Mouse (Mus musculus) heart, embryonic 12.5 days (tissue): Measurements from ENCODE around the gene Uevld. TPM values are rescaled to one million over a fixed set of nuclear protein-coding genes. Genes with fewer than 3 reads are reported as not detected.
A peak's percentile ranks its signal among the peaks of the same experiment; 100 is the strongest.

Experiments
- ATAC-seq: fragments of 200-750 bp; cut with Nextera tagmentation; 2 replicates; pipeline ENCODE4 v1.8.0; 2017; ENCODE audit warnings: moderate TSS enrichment, moderate library complexity; ENCODE audit not compliant: insufficient number of reproducible peaks, low FRiP score
- H3K27ac ChIP-seq: fragments of 300-500 bp; sonication (generic); 2 replicates; pipeline ENCODE4 v1.5.1; 2016; ENCODE audit warnings: mild to moderate bottlenecking, moderate library complexity; ENCODE audit not compliant: poor library complexity, severe bottlenecking
- H3K27me3 ChIP-seq: fragments of 300-500 bp; sonication (generic); replicated peaks from 2 replicates; pipeline ENCODE4 v1.6.1; 2016; ENCODE audit warnings: mild to moderate bottlenecking, moderate library complexity
- H3K36me3 ChIP-seq: fragments of 300-500 bp; sonication (generic); 2 replicates; pipeline ENCODE4 v1.6.1; 2016; ENCODE audit warnings: mild to moderate bottlenecking, moderate library complexity
- H3K4me1 ChIP-seq: fragments of 300-500 bp; sonication (generic); replicated peaks from 2 replicates; pipeline ENCODE4 v1.6.1; 2016; ENCODE audit warnings: mild to moderate bottlenecking
- H3K4me2 ChIP-seq: fragments of 300-500 bp; sonication (generic); 2 replicates; pipeline ENCODE4 v1.6.1; 2016; ENCODE audit warnings: mild to moderate bottlenecking, moderate library complexity
- H3K4me3 ChIP-seq: fragments of 300-500 bp; sonication (generic); 2 replicates; pipeline ENCODE4 v1.5.1; 2016; ENCODE audit warnings: mild to moderate bottlenecking
- H3K9ac ChIP-seq: fragments of 300-500 bp; sonication (generic); 2 replicates; pipeline ENCODE4 v1.6.1; 2016; ENCODE audit warnings: mild to moderate bottlenecking, moderate library complexity
- H3K9me3 ChIP-seq: fragments of 300-500 bp; sonication (generic); replicated peaks from 2 replicates; pipeline ENCODE4 v1.6.1; 2016; ENCODE audit warnings: mild to moderate bottlenecking, moderate library complexity
- WGBS: fragments of 180-500 bp; shearing (Covaris S2); methylation state at CpG from one replicate; pipeline ENCODE4 v1.1.7; 2016; 5-methylcytosine and 5-hydroxymethylcytosine counted together
- polyA plus RNA-seq: library from polyadenylated mRNA; unstranded; fragments of >200 nt; fragmentation: Nextera tagmentation; extraction: Ambion mirVana; gene quantifications from 2 replicates; pipeline ENCODE4 v1.2.1, GENCODE M21; 2016

Uevld gene
- polyA plus RNA-seq, result 10.0 TPM in 2 replicates

GRCm38 (mm10) chr7:46957831-46958691, at the start of gene Uevld:
Uevld (minus strand) TSS chr7:46958527.
- peak; percentile 91 for ATAC-seq
- H3K9me3 ChIP-seq, result no peaks in the 10 kb centered on the region
- peaks cover 25% of the 10 kb centered on the region for H3K4me1 ChIP-seq
- H3K36me3 ChIP-seq, result peaks cover 27% of the 10 kb centered on the region
- 1% methylated on average over 51 of the region's 51 CpGs for WGBS
- peak within 1 kb of the TSS; percentile 91 for H3K4me2 ChIP-seq
- H3K9ac ChIP-seq, result peak within 1 kb of the TSS; percentile 92
- H3K27me3 ChIP-seq, result 0 out of 2 replicates have a peak, but pooled peaks cover 3% of the 10 kb centered on the region
- peak within 1 kb of the TSS; percentile 54; the same call in 1 of the 2 replicates for H3K27ac ChIP-seq
- peak within 1 kb of the TSS; percentile 90 for H3K4me3 ChIP-seq

- Histone ChIP-seq H3K27ac (peak overlapping the region; percentile 87), H3K9ac (peak overlapping the region; percentile 75), H3K4me1 (peaks cover 37% of the 10 kb centered on the region), H3K27me3 (no peaks in the 10 kb centered on the region), H3K4me3 (peak overlapping the region; percentile 68), H3K9me3 (no peaks in the 10 kb centered on the region), H3K36me3 (no peaks in the 10 kb centered on the region), H3K4me2 (peak overlapping the region; percentile 88)
- peak; percentile 71 for ATAC-seq
- WGBS, result under 1% methylated on average over 25 of the region's 25 CpGs
Observed at GRCm38 (mm10) chr7:47007818-47008167, 49.5 kb upstream of the Uevld start.

GRCm38 (mm10) chr7:47007109-47007780, 48.9 kb upstream of the Uevld start:
- Histone ChIP-seq H3K4me1 (peaks cover 41% of the 10 kb centered on the region), H3K9ac (peak overlapping the region; percentile 75), H3K4me3 (peak overlapping the region; percentile 68), H3K4me2 (peak overlapping the region; percentile 88), H3K27ac (peak overlapping the region; percentile 87), H3K27me3 (no peaks in the 10 kb centered on the region), H3K9me3 (no peaks in the 10 kb centered on the region), H3K36me3 (no peaks in the 10 kb centered on the region)
- WGBS, result 20% methylated on average over 21 of the region's 21 CpGs
- no peak for ATAC-seq

GRCm38 (mm10) chr7:47003411-47004115, 45.2 kb upstream of the Uevld start:
- no peak for ATAC-seq
- WGBS, result 44% methylated on average over 3 of the region's 3 CpGs
- H3K9ac ChIP-seq, result no peak overlapping the region

GRCm38 (mm10) chr7:47001900-47002275, 43.6 kb upstream of the Uevld start:
- Histone ChIP-seq H3K36me3 (peaks cover 27% of the 10 kb centered on the region), H3K27me3 (no peaks in the 10 kb centered on the region), H3K4me2 (no peak overlapping the region), H3K27ac (no peak overlapping the region), H3K4me1 (peaks cover 63% of the 10 kb centered on the region), H3K9ac (peak overlapping the region; percentile 51; the same call in 1 of the 2 replicates), H3K9me3 (no peaks in the 10 kb centered on the region), H3K4me3 (no peak overlapping the region)
- no peak for ATAC-seq
- WGBS, result 66% methylated on average over 4 of the region's 4 CpGs

More at GRCm38 (mm10) chr7:47003411-47004115, 45.2 kb upstream of the Uevld start:
- no peak overlapping the region for H3K4me2 ChIP-seq
- H3K4me1 ChIP-seq, result peaks cover 54% of the 10 kb centered on the region
- H3K27me3 ChIP-seq, result no peaks in the 10 kb centered on the region
- no peaks in the 10 kb centered on the region for H3K9me3 ChIP-seq
- peaks cover 10% of the 10 kb centered on the region for H3K36me3 ChIP-seq
- no peak overlapping the region for H3K27ac ChIP-seq
- H3K4me3 ChIP-seq, result no peak overlapping the region

- Histone ChIP-seq H3K36me3 (peaks cover 32% of the 10 kb centered on the region), H3K4me3 (no peak overlapping the region), H3K27ac (peak overlapping the region; percentile 6; the same call in 1 of the 2 replicates), H3K4me1 (peaks cover 62% of the 10 kb centered on the region), H3K9ac (no peak overlapping the region), H3K27me3 (no peaks in the 10 kb centered on the region), H3K9me3 (no peaks in the 10 kb centered on the region), H3K4me2 (no peak overlapping the region)
- WGBS, result 66% methylated on average over 5 of the region's 5 CpGs
- no peak for ATAC-seq
Observed at GRCm38 (mm10) chr7:47001125-47001899, 43.0 kb upstream of the Uevld start.

GRCm38 (mm10) chr7:47000644-47000983, 42.3 kb upstream of the Uevld start:
- H3K4me3 ChIP-seq, result no peak overlapping the region
- peak; percentile 83 for ATAC-seq
- H3K4me2 ChIP-seq, result no peak overlapping the region
- 66% methylated on average over 3 of the region's 3 CpGs for WGBS
- H3K9me3 ChIP-seq, result no peaks in the 10 kb centered on the region
- peaks cover 60% of the 10 kb centered on the region for H3K4me1 ChIP-seq
- H3K27me3 ChIP-seq, result no peaks in the 10 kb centered on the region
- no peak overlapping the region for H3K9ac ChIP-seq
- peaks cover 38% of the 10 kb centered on the region for H3K36me3 ChIP-seq
- H3K27ac ChIP-seq, result peak overlapping the region; percentile 33

GRCm38 (mm10) chr7:46999983-47000643, 41.8 kb upstream of the Uevld start:
- H3K27me3 ChIP-seq, result no peaks in the 10 kb centered on the region
- H3K4me2 ChIP-seq, result no peak overlapping the region
- no peak for ATAC-seq
- peaks cover 43% of the 10 kb centered on the region for H3K36me3 ChIP-seq
- 81% methylated on average over 8 of the region's 8 CpGs for WGBS
- peak overlapping the region; percentile 33; the same call in 1 of the 2 replicates for H3K27ac ChIP-seq
- H3K9me3 ChIP-seq, result no peaks in the 10 kb centered on the region
- no peak overlapping the region for H3K9ac ChIP-seq
- H3K4me3 ChIP-seq, result no peak overlapping the region
- peaks cover 56% of the 10 kb centered on the region for H3K4me1 ChIP-seq

- H3K36me3 ChIP-seq, result peaks cover 54% of the 10 kb centered on the region
- H3K4me1 ChIP-seq, result peaks cover 51% of the 10 kb centered on the region
- H3K9ac ChIP-seq, result no peak overlapping the region
Observed at GRCm38 (mm10) chr7:46998942-46999341, 40.6 kb upstream of the Uevld start.

More at GRCm38 (mm10) chr7:46998942-46999341, 40.6 kb upstream of the Uevld start:
- no peak overlapping the region for H3K4me2 ChIP-seq
- no peaks in the 10 kb centered on the region for H3K27me3 ChIP-seq
- no peaks in the 10 kb centered on the region for H3K9me3 ChIP-seq
- ATAC-seq, result no peak
- no peak overlapping the region for H3K27ac ChIP-seq
- H3K4me3 ChIP-seq, result no peak overlapping the region
- WGBS, result 96% methylated on average over 2 of the region's 2 CpGs
